Mouse (Mus musculus): ENCODE measurements around the gene Sfxn2. TPM values are rescaled to one million over a fixed set of nuclear protein-coding genes. Genes with fewer than 3 reads are reported as not detected.

The Sfxn2 gene
- total RNA-seq, 2 experiments from 2014 or later, result 4.4 to 6.3 TPM

Other genes starting within 250 kb of the Sfxn2 start
- gene Psd, start 246.2 kb upstream of the Sfxn2 start, total RNA-seq (2021), result 100 to 1,000 TPM; 765 to 790 TPM
- 10 to 100 TPM; 29.0 to 32.8 TPM for gene Fbxl15, start 245.2 kb upstream of the Sfxn2 start, total RNA-seq (2021)
- 100 to 1,000 TPM; 164 to 189 TPM for gene Cuedc2, start 234.7 kb upstream of the Sfxn2 start, total RNA-seq (2021)
- gene Mfsd13a, start 232.2 kb upstream of the Sfxn2 start, total RNA-seq (2021), result 10 to 100 TPM; 29.9 to 31.4 TPM
- under 1 TPM; 0.76 to 0.89 TPM for gene 2310034G01Rik, start 223.1 kb upstream of the Sfxn2 start, total RNA-seq (2021)
- gene Actr1a, start 177.6 kb upstream of the Sfxn2 start, total RNA-seq (2021), result 100 to 1,000 TPM; 174 to 194 TPM
- 10 to 100 TPM; 19.4 to 22.1 TPM for gene Sufu, start 176.5 kb upstream of the Sfxn2 start, total RNA-seq (2021)
- 100 to 1,000 TPM; 105 to 109 TPM for gene Trim8, start 71.7 kb upstream of the Sfxn2 start, total RNA-seq (2021)
- gene Arl3, start 167 bp upstream of the Sfxn2 start, total RNA-seq (2021), result 100 to 1,000 TPM; 123 to 127 TPM
- 10 to 100 TPM; 37.8 to 37.9 TPM for gene Wbp1l, start 25.7 kb downstream of the Sfxn2 start, total RNA-seq (2021)
- not detected for gene Cyp17a1, start 99.8 kb downstream of the Sfxn2 start, total RNA-seq (2021)
- 10 to 100 TPM; 20.2 to 20.6 TPM for gene Borcs7, start 116.5 kb downstream of the Sfxn2 start, total RNA-seq (2021)
- gene As3mt, start 134.1 kb downstream of the Sfxn2 start, total RNA-seq (2021), result 10 to 100 TPM; 22.0 to 23.8 TPM
- 10 to 100 TPM; 36.5 TPM for gene Cnnm2, start 188.2 kb downstream of the Sfxn2 start, total RNA-seq (2021)